Mouse (Mus musculus) spleen, postnatal 14 days (tissue): ENCODE data around the gene Gm10837.

Experiments
- DNase-seq, 2 experiments: peaks; one replicate each; pipeline ENCODE4 v3.0.0; 2021 to 2022; ENCODE audit warnings: low spot score in 2 of 2

Gene Gm10837

GRCm38 (mm10) chr14:122479461-122480109 is 10.8 kb upstream of the Gm10837 start:
- DNase-seq: no peak

- no peak for DNase-seq
These were observed 10.0 kb upstream of the Gm10837 start for GRCm38 (mm10) chr14:122480355-122480754.

GRCm38 (mm10) chr14:122481181-122481580 is 9.2 kb upstream of the Gm10837 start:
- DNase-seq: no peak

GRCm38 (mm10) chr14:122482081-122483023 is 8.0 kb upstream of the Gm10837 start:
- DNase-seq: no peak

GRCm38 (mm10) chr14:122483024-122483385 is 7.4 kb upstream of the Gm10837 start:
- DNase-seq: no peak

- DNase-seq: no peak
These were observed 6.6 kb upstream of the Gm10837 start for GRCm38 (mm10) chr14:122483556-122484421.

- DNase-seq: no peak
These were observed 5.9 kb upstream of the Gm10837 start for GRCm38 (mm10) chr14:122484458-122484843.

GRCm38 (mm10) chr14:122484844-122485551 is 5.4 kb upstream of the Gm10837 start:
- DNase-seq: no peak

GRCm38 (mm10) chr14:122485635-122486181 is 4.7 kb upstream of the Gm10837 start:
- DNase-seq: no peak

- DNase-seq: no peak
These were observed 3.8 kb upstream of the Gm10837 start for GRCm38 (mm10) chr14:122486611-122487010.

- no peak for DNase-seq
These were observed 3.0 kb upstream of the Gm10837 start for GRCm38 (mm10) chr14:122487366-122487765.

- no peak for DNase-seq
These were observed 1.3 kb upstream of the Gm10837 start for GRCm38 (mm10) chr14:122489041-122489440.

GRCm38 (mm10) chr14:122489686-122490414 is 536 bp upstream of the Gm10837 start:
- DNase-seq: no peak

- no peak for DNase-seq
These were observed 1.1 kb downstream of the Gm10837 start for GRCm38 (mm10) chr14:122491521-122491920.

GRCm38 (mm10) chr14:122492015-122492414 is 1.6 kb downstream of the Gm10837 start:
- DNase-seq: no peak

- DNase-seq: no peak
These were observed 18.7 kb downstream of the Gm10837 start for GRCm38 (mm10) chr14:122509058-122509457.

GRCm38 (mm10) chr14:122511519-122511918 is 21.1 kb downstream of the Gm10837 start:
- no peak for DNase-seq

GRCm38 (mm10) chr14:122513511-122514036 is 23.2 kb downstream of the Gm10837 start:
- DNase-seq: no peak

GRCm38 (mm10) chr14:122528475-122528874 is 38.1 kb downstream of the Gm10837 start:
- DNase-seq: no peak
